Comparison of ENCODE assay signal across 21 mouse cellular contexts in genomic region chr10:20281456-20281855, GRCm38 (mm10). TPM values are rescaled to one million over a fixed set of nuclear protein-coding genes. Genes with fewer than 3 reads are reported as not detected.
DNase-seq lines count a peak whose midpoint lies in the region; ATAC-seq lines count a peak whose summit lies in the region.
"Had no signal": no experiment of that assay in that cellular context is flagged by ENCODE, and none has a peak within 500 bp of the region (broad histone marks: within the 10 kb centered on the region; RNA-seq: fewer than 3 reads in every experiment).

No protein-coding gene starts in this region.

- peak; percentile 98 for ATAC-seq in CD4-positive, CD25-positive, alpha-beta regulatory T cell, adult 4 months
- peak; percentile 71; the same call in 1 of the 2 replicates for ATAC-seq in neutrophil, adult 5-6 weeks (ENCODE audit: extremely low read depth, insufficient number of reproducible peaks, low FRiP score, poor library complexity, severe bottlenecking)
- no peak for ATAC-seq in granulocyte monocyte progenitor cell, adult 5-6 weeks (replicated peaks; ENCODE audit: poor library complexity, severe bottlenecking)
- ATAC-seq in monocyte, adult 5-6 weeks (replicated peaks; ENCODE audit: insufficient number of reproducible peaks, low FRiP score, low TSS enrichment, poor library complexity, severe bottlenecking), result no peak
- ATAC-seq: forebrain, embryonic 14.5 days; hindbrain, postnatal 0 days; intestine, postnatal 0 days had no signal

- DNase-seq in thymus, postnatal 0 days (ENCODE audit: low spot score), result peak; percentile 58
- DNase-seq in thymus, postnatal 4 days, result no peak
- peak; percentile 61 for DNase-seq in induced T-regulatory cell, adult 2 months (ENCODE audit: low read depth)
- DNase-seq in cerebellum, adult 11-12 months, result no peak
- DNase-seq: adrenal gland, adult 8-10 months; cerebellum, adult 9-10 months; cerebellum, postnatal 36 days; gastrocnemius, postnatal 14 days; heart, adult 11 months; kidney, postnatal 25 days; lung, postnatal 36 days; retina, postnatal 1 day; right cerebral cortex, postnatal 25 days; thymus, postnatal 36 days had no signal

RNA-seq across cellular contexts. Expression of gene Bclaf1, which starts 30.8 kb away (rescaled TPM):
- 110 and 112 TPM in 2 replicates for polyA plus RNA-seq in thymus, postnatal 0 days (2015; fragmentation: Nextera tagmentation; extraction: Ambion mirVana)
- 100 to 1,000 TPM; 190 to 207 TPM for polyA plus RNA-seq in CD4-positive, CD25-positive, alpha-beta regulatory T cell, adult 4 months (2017; shearing (Covaris generic))
- 450 and 463 TPM in 2 replicates for total RNA-seq in neutrophil, adult 5-6 weeks (2017)
- total RNA-seq in granulocyte monocyte progenitor cell, adult 5-6 weeks (2014; fragmentation: Nextera tagmentation), result 214 and 221 TPM in 2 replicates
- 477 and 505 TPM in 2 replicates for total RNA-seq in granulocyte monocyte progenitor cell, adult 5-6 weeks (2017)
- 413 to 489 TPM (median 444 TPM) in 3 replicates for total RNA-seq in monocyte, adult 5-6 weeks (2017)

Comparison
In these comparisons a context has a peak if more than half of its experiments do, and no peak if none do; other contexts are left out.
1. DNase-seq: peak in thymus, postnatal 0 days (single experiment) and induced T-regulatory cell, adult 2 months (single experiment); none in thymus, postnatal 4 days (single experiment) and cerebellum, adult 11-12 months (single experiment).
2. ATAC-seq: peak in CD4-positive, CD25-positive, alpha-beta regulatory T cell, adult 4 months (single experiment) and neutrophil, adult 5-6 weeks (single experiment); none in granulocyte monocyte progenitor cell, adult 5-6 weeks (single experiment) and monocyte, adult 5-6 weeks (single experiment).